Mouse (Mus musculus): Measurements from ENCODE around the gene Ttll5. TPM values are rescaled to one million over a fixed set of nuclear protein-coding genes. Genes with fewer than 3 reads are reported as not detected.

Ttll5 gene
- polyA plus RNA-seq, 1 experiment from 2014 or later, result 17.2 TPM

- WGBS, result 82% methylated on average over 9 of the region's 10 CpGs
Measured at GRCm38 (mm10) chr12:86105546-86105945, 281.1 kb downstream of the Ttll5 start.

DNA sequence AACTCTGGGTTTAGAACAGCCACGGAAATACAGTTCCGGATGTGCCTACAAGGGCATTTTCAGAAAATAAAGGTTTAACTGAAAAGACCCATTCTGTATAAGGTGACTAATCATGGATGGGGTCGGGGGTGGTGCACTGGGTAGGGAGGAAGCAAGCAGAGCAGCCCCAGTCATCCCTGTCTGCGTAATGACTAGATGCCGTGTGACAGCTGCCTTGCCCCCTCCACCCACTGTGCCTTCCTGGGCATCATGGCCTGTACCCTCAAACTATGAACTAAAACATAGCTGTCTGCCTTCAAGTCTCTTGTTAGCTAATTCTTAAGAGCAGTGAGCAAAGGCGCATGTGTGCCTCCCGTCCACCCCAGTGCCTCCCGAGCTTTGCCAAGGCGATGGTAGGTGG is 281.6 kb downstream of the Ttll5 start:
- Histone ChIP-seq H3K9me3 (replicated peaks) (no peaks in the 10 kb centered on the region), H3K4me1 (peaks cover 40% of the 10 kb centered on the region), H3K4me3 (no peak overlapping the region), H3K36me3 (peaks cover 28% of the 10 kb centered on the region), H3K27me3 (ENCODE audit: low read depth, poor library complexity, severe bottlenecking) (no peaks in the 10 kb centered on the region), H3K27ac (replicated peaks) (0 out of 2 replicates have a peak overlapping the region, but pooled peaks have one; percentile 13)
- no peak for DNase-seq (ENCODE audit: low spot score)
- 94% methylated on average over 9 of the region's 9 CpGs for WGBS

More at GRCm38 (mm10) chr12:86105546-86105945, 281.1 kb downstream of the Ttll5 start:
- no peak overlapping the region for H3K27ac ChIP-seq (replicated peaks)
- peaks cover 40% of the 10 kb centered on the region for H3K4me1 ChIP-seq
- H3K27me3 ChIP-seq (ENCODE audit: low read depth, poor library complexity, severe bottlenecking), result no peaks in the 10 kb centered on the region
- peaks cover 25% of the 10 kb centered on the region for H3K36me3 ChIP-seq
- no peaks in the 10 kb centered on the region for H3K9me3 ChIP-seq (replicated peaks)
- no peak overlapping the region for H3K4me3 ChIP-seq
- DNase-seq (ENCODE audit: low spot score), result no peak

DNA sequence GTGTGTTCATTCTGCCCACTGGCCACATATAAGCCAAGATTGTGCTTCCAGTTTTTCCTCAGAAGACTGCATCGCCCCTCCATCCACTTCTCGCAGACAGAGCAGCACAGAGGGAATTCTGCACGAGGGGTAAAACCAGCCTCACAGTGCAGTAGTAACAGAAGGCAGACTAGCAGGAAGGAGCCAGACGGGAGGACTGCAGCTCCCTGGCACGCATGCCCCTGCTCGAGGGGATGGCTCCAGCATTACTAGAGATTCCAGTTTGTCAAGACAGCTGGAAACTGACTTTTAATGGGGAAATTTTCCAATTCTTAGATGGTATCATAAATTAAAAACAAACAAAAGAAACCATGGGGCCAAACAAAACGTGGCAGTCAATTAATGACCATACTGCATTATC is 283.2 kb downstream of the Ttll5 start:
- H3K4me1 ChIP-seq, result peaks cover 32% of the 10 kb centered on the region
- no peaks in the 10 kb centered on the region for H3K27me3 ChIP-seq (ENCODE audit: low read depth, poor library complexity, severe bottlenecking)
- H3K9me3 ChIP-seq (replicated peaks), result no peaks in the 10 kb centered on the region
- H3K27ac ChIP-seq (replicated peaks), result no peak overlapping the region
- no peak for DNase-seq (ENCODE audit: low spot score)
- no peak overlapping the region for H3K4me3 ChIP-seq
- 88% methylated on average over 7 of the region's 7 CpGs for WGBS
- peaks cover 32% of the 10 kb centered on the region for H3K36me3 ChIP-seq

- peaks cover 13% of the 10 kb centered on the region for H3K4me1 ChIP-seq
- peaks cover 32% of the 10 kb centered on the region for H3K36me3 ChIP-seq
- H3K4me3 ChIP-seq, result no peak overlapping the region
- no peak for DNase-seq (ENCODE audit: low spot score)
- H3K27ac ChIP-seq (replicated peaks), result no peak overlapping the region
- H3K27me3 ChIP-seq (ENCODE audit: low read depth, poor library complexity, severe bottlenecking), result no peaks in the 10 kb centered on the region
- H3K9me3 ChIP-seq (replicated peaks), result no peaks in the 10 kb centered on the region
- 86% methylated on average over 4 of the region's 4 CpGs for WGBS
Measured at GRCm38 (mm10) chr12:86109531-86109930, 285.1 kb downstream of the Ttll5 start.

DNA sequence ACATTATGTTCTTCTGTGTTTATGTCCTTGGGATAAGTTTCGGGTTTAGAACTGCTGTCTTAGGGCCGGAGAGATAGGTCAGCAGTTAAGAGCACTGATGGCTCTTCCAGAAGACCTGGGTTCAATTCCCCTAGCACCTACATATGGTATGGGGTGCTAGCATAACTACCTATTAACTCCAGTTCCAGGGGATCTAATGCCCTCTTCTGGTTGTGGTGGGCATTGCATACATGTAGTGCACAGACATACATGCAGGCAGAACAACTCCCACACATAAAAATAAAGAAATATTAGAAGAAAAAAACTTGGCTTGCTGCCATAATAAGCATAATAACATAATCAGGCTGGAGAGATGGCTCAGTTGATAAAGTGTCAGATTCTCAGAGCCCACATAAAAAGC is 286.2 kb downstream of the Ttll5 start:
- Histone ChIP-seq H3K4me1 (peaks cover 2% of the 10 kb centered on the region; the same call in 1 of the 2 replicates), H3K4me3 (no peak overlapping the region), H3K27ac (replicated peaks) (no peak overlapping the region), H3K9me3 (replicated peaks) (no peaks in the 10 kb centered on the region), H3K27me3 (ENCODE audit: low read depth, poor library complexity, severe bottlenecking) (no peaks in the 10 kb centered on the region), H3K36me3 (peaks cover 29% of the 10 kb centered on the region)
- WGBS, result 93% methylated on average over 2 of the region's 2 CpGs
- no peak for DNase-seq (ENCODE audit: low spot score)

Other genes with a start within 250 kb of the Ttll5 start
- 0.49 TPM in 1 of 2 replicates, not detected in the other for gene Jdp2, start 225.6 kb upstream of the Ttll5 start, polyA plus RNA-seq (2016; fragmentation: Nextera tagmentation; extraction: Ambion mirVana)
- 1.8 and 2.6 TPM in 2 replicates for gene Batf, start 138.0 kb upstream of the Ttll5 start, polyA plus RNA-seq (2016; fragmentation: Nextera tagmentation; extraction: Ambion mirVana)
- 0.85 and 1.6 TPM in 2 replicates for gene Flvcr2, start 78.1 kb upstream of the Ttll5 start, polyA plus RNA-seq (2016; fragmentation: Nextera tagmentation; extraction: Ambion mirVana)
- gene Erg28, start 109 bp upstream of the Ttll5 start, polyA plus RNA-seq (2016; fragmentation: Nextera tagmentation; extraction: Ambion mirVana), result 119 and 121 TPM in 2 replicates